Mouse (Mus musculus) MN1 (cell line): ENCODE measurements around the gene Zcchc2.
A peak's percentile ranks its signal among the peaks of the same experiment; 100 is the strongest.

Source experiments
- DNase-seq: peaks from one replicate; pipeline ENCODE4 v3.0.0-alpha.2; 2016; ENCODE audit warnings: low spot score

The Zcchc2 gene

DNA sequence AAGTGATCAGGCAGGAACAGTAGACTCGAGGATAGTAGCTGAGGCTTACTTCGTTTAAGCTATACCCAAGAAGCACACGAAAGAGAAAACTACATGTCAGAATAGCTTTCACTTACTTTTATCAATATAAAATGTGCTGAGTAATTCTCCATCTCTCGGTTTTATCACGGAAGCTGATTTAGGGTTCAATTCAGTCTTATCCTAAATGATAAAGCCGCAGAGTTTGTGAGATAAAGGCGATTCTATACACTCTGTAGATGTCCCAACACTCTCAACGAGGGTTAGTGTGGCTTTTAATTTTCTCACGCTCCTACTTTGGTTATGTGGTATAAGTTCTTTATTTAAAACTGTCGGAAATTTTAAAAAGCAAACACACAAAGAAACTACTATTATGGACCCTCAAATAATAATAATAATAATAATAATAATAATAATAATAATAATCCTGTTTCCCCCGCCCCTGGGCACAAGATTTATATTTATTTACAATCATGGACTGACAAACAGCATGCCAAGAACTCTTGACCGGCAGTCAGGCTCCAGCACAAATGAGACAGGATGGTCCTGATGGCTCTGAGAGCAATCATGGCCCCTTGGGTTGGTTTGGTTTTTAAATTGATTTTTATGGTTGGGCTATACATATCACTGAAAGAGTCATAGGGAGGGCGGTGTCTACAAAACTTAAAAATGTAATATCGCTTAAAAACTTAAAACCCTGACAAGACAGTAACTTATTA is 1.1 kb upstream of the Zcchc2 start:
- DNase-seq: no peak

DNA sequence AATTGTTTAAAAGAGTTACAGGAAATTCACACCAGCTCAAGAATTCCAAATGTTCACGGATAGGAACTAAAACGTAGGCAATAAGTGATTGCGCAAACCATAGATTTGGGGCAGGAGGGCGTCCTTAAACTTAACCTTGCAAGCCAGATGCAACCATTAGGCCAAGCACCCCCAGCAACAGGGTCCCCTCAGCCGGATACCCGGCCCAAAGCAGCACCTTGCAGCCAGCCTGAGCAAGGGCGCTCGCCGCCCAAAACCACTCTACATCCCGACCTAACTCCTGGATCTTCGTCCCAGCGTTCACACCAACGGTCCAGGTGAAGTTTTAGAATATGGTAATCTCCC is 594 bp upstream of the Zcchc2 start:
- DNase-seq: peak; percentile 47

DNA sequence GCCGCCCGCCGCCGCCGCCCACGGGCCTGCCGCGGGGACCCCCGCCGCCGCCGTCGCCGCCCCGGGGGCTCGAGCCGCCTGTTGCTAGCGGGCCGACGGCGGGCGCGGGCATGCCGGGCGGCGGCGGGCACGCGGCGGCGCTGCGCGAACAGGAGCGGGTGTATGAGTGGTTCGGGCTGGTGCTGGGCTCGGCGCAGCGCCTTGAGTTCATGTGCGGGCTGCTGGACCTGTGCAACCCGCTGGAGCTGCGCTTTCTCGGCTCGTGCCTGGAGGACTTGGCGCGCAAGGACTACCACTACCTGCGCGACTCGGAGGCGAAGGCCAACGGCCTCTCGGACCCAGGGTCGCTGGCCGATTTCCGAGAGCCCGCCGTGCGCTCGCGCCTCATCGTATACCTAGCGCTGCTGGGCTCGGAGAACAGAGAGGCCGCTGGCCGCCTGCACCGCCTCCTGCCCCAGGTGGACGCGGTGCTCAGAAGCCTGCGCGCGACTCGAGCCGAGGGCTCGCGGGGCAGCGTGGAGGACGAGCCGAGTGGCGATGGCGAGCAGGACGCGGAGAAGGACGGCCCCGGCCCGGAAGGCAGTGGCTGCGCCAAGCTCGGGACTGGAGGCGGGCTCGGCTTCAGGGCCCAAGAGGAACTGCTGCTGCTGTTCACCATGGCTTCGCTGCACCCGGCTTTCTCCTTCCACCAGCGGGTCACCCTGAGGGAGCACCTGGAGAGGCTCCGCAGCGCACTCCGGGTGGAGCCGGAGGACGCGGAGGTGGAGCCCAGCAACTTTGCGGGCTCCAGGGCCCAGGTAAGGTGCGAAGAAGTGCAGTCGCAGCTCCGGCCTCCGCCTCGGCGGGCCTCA is 930 bp downstream of the Zcchc2 start:
- DNase-seq: peak; percentile 73

DNA sequence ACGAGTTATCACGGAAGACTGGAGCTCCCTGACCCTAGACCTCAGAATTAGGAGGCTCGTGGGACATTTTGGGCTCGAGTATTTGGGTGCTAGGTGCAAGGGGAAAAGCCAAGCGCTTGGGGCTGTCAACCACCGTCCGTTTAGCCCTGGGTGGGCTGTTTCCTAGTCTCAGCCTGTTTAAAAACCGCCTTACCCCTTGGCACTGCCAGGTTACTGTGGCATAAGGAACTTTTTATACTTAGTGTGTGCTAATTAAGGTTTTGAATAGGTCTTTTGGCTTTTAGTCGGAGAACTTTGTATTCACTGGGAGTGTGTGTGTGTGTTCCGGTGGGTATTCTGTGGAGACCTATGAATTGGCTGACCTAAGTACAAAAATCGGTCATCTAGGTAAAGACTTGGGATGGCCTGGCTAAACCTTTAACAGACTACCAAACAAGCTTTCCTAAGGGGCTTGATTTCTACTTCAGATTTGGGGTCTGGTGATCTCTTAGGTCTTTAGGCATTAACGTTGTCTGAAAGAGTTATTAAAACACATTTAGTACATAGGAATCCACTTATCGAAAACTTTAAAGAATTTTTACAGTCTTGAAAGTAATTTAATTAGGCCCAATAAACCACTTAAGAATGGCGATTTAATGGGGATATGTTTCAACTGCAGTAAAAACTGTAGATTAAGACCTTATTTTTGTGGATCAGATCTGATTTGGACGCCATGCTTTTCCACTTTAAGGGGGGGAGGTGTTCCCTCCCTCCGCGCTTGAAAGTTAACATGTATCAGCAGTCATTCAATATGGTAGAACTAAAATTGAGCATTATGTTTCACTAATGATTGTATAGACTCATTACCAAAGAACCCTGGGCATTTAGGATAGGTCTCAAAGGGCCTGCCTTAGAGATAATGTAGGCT is 2.0 kb downstream of the Zcchc2 start:
- DNase-seq: no peak

DNA sequence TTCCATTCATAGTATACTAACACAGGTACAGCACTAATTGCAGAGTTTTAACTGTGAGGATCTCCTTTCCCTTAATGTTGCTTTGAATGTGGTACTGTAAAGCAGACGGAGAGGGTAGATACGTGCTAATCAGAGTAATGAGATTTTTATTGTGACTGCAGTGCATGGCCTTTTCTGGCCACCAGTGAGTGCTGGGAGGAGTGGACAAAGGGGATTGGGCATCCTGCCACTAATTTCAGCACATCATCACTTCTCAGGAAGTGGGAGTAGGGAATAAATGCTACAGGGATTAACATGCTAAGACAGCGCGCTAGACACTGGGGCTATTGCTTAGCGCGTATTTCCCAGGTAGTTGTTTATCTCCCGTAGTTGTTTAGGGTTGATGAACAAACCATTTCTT is 3.0 kb downstream of the Zcchc2 start:
- peak; percentile 67 for DNase-seq

DNA sequence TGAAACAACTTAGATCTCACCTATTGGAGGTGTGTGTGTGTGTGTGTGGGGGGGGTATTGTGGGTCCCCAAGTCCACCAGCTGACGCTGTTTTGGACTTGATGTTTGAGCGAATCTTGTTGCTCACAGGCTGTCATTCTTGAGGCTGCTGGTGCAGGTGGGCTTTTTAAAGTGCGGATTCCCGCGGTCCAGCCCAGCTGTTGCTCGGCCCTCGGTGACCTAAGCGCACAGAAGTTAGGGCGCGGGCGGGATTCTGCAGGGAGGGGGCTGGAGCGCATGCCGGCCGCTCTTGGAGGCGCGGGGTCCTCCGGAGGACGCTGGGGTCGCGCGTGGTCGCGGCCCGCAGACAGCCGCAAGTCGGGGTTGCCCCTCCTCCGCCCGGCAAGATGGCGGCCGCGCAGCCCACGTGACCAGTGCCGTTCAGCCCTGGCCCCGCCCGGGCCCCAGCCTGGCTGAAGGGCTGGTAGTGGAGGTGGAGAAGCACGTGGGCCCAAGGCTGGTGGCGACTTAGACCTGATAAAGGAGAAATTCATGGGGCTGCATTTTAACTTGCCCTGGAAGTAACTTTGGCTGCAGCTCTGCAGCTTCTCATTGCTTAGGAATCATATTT is 3.5 kb downstream of the Zcchc2 start:
- DNase-seq: peak; percentile 88

DNA sequence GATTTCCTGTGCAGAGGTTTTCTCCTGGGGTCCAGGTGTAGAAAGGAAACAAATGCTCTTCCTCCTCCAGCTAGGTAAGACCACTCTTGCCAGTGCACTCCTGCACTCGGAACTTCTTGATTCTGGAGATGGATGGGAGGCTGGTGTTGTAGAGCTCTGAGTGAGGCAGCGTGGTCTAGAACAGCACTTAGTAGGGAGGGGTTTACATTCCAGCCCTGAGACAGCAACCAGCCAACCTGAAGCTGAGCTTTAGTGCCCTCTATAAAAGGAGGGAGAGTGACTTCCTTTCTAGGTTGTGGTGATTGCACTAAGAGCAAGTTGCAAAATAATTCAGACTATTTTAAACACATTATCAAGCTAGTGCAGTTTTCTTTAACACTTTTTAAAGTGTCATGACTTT is 5.8 kb downstream of the Zcchc2 start:
- DNase-seq: no peak

DNA sequence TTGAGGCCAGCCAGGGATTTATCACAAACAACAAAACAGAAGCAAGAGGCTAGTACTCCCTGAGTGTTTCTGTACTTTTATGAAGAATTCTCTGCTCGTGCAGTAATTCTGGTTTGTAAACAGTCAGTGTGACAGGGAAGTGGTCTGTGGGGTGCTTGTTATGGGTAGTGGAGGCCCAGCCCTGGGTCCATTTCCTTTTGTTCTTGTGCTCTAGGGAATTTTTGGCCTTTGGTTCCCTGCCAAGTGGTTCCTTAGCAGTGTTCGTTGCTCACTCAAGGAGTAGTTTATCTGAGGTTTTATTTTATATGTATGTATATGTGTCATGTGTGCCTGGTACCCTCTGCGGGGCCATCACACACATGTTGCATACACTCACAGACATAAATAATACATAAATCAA is 7.1 kb downstream of the Zcchc2 start:
- peak; percentile 27 for DNase-seq

DNA sequence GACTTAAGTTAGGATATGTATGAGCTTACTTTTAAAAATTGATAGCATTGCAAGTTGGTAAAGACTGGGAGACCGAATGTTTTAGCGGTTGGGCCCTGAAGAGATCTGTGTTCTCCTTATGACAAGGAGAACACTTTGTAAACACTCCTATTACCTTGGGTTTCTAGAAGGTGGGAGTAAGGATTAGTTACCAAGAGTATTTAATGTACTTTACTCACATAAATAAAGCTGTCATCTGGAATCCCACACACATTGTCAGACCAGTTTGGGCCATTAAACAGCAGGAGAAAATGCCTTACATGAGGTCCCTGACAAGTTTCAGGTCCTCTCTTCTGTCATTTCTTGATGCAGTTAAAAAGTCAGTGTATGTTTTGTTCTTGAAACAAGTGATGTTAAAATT is 9.6 kb downstream of the Zcchc2 start:
- no peak for DNase-seq

DNA sequence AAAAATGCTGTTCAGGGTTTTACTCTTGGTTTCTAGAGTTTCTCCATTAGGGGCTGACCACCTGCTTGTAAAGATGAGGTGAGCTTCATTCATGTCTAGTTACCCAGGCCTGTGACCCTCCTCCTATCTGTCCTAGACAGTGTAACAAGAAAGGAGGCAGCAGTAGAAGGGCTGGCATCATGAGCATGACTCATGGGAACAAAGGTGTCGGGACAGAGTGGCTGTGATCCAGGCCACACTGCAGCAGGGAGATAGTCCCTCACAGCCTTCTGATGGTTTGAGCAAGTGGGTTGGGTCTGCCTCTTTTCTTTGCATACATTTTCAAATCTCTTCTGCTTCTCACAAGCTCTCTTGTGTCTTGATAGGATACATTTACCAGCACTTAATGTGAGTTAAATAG is 17.4 kb downstream of the Zcchc2 start:
- DNase-seq: peak; percentile 24

DNA sequence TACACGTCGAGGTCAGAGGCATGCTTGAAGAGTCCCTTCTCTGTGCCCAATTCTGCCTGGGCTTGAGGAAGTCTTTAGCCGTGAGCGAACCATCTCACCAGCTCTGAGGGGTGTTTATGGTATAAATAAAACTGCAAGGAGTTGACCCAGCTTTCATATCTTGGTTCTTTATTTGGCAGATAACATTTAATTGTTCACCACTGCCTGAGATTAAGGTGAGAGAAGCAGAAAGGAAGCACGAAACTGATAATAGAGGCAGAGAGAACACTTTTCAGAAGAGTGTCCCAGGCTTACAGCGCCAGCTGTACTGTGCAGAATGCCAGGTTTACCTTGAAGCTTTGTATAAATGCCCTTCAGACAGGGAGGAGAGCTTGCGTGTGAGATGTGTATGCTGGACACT is 20.9 kb downstream of the Zcchc2 start:
- DNase-seq: no peak

DNA sequence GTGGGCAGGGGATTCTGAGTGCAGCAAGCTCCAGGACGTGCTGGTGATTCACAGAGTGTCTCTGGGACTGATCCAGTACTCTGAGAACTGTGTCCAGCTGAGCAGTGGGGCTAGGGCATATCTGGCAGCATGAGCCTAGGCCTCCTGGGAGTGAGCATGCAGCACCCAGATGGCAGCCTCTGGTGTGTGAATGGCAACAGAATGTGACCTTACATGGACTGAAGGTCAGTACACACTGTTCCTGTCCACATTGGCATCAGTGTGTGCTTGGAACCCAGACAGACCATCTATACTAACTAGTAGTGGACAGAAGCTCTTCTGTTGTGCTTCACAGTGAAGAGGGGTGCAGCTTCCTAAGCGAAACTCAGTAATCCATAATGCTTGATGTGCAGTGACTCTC is 23.6 kb downstream of the Zcchc2 start:
- DNase-seq: no peak

DNA sequence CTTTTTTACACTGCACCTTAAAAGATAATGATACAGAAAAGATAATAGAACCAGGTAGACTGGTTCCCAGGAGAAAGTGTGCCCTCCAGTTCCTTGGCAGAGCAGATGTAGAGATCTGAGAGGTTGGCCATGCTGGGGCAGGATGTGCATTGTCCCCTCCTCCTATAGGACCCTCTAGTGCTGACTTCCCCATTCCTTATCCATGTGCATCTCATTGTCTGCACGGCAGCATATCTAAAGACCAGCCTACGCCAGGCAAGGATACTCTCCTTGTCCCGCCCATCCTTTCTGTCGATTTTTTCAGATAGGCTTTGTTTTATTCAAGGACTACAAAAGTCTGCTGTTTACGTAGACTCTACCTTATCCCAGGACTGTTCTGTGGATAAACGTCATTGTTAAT is 26.1 kb downstream of the Zcchc2 start:
- no peak for DNase-seq

DNA sequence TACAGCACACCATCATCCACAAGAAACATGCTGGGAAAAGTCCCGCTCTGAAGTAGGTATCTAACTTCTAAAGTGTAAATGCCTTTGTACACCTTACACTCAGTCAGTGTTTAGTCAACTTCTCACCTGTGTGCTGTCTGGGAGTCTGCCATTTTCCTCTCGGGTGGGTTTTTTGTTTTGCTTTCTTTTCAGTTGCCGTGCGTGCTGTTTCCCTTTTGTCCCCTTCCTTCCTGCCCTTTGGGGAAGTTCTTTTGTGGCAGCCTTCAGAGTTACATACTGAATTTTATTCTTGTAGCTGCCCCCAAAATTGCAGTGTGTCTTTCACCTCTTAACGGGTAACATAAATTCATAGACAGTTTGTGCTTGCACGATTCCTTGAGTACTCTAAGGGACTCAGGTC is 29.6 kb downstream of the Zcchc2 start:
- DNase-seq: no peak

DNA sequence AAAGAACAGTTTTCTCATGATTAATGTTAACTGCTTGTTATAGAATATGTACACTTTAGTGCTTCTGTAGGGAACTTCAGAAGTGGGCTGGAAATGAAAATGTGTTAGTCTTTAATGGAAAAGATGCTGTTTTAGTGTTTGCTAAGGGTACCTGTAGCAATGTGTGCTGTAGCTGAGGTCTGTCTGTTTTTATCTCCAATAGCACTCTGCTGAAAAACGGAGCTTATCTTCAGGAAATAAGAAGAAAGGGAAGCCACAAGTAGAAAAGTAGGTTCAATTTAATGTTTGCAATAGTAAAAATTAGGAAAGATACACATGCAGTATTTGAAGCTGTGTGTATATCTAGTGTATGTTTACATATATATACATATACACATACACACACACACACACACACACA is 32.8 kb downstream of the Zcchc2 start:
- DNase-seq: no peak

DNA sequence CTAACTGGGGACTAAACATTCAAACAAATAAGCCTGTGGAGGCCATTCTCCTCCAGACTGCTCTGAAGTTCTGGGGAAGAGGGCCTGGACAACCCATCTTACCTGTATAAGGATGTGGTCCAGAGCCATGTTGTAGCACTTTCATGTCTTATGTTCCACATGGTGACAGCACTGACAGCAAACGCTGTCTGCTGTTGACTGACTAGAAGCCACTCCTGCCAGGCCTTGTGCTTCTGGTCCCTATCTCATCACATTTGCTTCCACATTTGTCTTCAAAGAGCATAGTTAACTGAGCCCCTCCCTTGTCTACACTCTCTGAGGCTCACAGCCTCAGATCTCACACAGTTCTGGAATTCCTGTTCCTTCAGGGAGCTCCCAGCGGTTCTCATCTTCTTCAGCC is 34.0 kb downstream of the Zcchc2 start:
- no peak for DNase-seq

DNA sequence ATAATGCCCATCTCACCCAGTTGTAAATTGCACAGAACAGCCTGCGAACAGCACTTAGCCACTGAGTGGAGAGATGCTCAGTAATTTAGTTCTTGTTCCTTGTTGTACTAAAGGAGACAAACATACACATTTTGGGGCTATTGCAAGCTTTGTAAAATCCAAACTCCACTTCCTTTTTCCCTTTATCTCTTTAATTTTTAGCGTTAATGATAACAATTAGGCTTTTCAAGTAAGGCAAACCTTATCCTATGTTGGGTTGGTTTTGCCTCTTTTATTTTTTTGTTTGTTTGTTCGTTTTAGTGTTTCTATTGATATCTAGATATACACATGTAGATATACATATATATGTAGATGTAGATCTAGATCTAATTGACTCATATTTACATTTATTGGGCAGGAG is 34.6 kb downstream of the Zcchc2 start:
- DNase-seq: no peak

DNA sequence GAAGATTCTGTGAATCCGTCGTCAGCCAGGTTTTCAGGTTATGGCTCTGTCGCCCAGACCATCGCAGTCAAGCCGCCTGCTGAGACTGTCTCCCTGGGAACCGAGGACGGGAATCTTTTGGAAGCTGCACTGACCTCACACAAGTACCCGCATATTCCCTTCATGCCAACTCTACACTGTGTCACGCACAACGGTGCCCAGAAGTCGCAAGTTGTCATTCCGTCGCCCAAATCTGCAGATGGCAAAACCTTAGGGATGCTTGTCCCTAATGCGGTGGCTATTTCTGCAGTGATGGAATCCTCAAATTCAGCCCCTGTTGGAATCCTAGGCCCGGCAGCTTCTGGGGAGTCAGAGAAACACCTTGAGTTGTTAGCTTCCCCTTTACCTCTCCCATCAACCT is 39.6 kb downstream of the Zcchc2 start:
- DNase-seq: no peak

DNA sequence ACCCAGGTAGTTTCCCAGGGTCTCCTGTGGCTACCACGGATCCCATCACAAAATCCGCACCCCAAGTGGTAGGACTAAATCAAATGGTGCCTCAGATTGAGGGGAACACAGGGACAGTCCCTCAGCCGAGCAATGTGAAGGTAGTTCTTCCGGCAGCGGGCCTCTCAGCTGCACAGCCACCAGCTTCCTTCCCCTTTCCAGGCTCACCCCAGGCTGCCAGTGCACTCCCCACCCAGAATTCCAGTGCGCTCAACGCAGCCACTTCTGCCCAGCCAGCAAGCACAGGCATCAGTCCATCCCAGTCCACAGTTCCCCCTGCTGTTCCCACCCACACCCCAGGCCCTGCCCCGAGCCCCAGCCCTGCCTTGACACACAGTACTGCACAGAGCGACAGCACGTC is 40.1 kb downstream of the Zcchc2 start:
- DNase-seq: no peak

DNA sequence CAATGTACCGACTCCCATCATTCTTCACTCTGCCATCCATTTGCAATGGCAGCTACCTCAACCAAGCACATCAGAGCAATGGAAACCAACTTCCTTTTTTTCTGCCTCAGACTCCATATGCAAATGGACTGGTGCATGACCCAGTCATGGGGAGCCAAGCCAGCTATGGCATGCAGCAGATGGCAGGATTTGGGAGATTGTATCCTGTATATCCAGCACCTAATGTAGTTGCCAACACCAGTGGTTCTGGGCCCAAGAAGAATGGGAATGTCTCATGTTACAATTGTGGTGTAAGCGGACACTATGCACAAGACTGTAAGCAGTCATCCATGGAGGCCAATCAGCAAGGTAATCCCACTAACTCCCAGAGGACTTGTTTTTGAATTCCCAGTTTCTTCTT is 40.7 kb downstream of the Zcchc2 start:
- DNase-seq: no peak

DNA sequence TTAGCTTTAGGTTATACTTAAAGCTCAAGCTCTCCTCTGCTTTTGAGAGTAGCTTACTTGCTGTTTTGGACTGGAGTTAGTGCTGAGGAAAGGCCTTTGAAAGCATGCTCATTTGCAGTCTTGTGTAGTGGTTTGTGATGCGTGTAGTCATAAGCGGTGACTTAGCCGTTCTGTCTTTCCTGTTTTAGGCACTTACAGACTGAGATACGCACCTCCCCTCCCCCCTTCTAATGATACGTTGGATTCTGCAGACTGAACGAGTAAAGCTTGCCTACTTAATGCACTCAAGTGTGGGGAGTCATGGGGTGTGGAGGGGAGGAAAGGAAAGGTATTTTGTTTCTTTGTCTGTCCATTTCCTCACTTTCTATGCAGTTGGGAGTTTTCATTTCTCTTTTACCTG is 41.7 kb downstream of the Zcchc2 start:
- no peak for DNase-seq

DNA sequence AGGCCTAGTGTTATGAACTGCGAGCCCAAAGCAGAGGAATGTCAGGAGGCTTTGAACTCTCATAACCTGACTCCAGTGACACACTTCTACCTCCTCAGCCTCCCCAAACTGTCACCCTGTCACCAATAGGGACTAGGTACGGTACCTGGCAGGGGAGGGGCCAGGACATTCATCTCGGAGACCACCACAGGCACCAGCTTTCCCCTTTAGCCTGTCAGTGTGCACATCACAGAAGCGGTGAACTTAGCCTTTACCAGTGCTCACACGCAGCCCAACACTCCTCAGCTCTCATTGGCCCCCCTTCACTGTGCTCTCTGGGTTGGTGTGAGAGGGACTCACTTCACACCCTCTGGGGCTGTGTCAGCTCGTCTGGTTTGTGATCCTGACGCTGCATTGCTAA is 44.6 kb downstream of the Zcchc2 start:
- no peak for DNase-seq
